Mouse (Mus musculus) layer of hippocampus, adult 9-10 months (tissue): ENCODE results near the gene Naglu.
A peak's percentile ranks its signal among the peaks of the same experiment; 100 is the strongest.

ENCODE experiments used
- DNase-seq: peaks from one replicate; pipeline ENCODE4 v3.0.0; 2022; ENCODE audit warnings: low spot score

Gene Naglu

DNA sequence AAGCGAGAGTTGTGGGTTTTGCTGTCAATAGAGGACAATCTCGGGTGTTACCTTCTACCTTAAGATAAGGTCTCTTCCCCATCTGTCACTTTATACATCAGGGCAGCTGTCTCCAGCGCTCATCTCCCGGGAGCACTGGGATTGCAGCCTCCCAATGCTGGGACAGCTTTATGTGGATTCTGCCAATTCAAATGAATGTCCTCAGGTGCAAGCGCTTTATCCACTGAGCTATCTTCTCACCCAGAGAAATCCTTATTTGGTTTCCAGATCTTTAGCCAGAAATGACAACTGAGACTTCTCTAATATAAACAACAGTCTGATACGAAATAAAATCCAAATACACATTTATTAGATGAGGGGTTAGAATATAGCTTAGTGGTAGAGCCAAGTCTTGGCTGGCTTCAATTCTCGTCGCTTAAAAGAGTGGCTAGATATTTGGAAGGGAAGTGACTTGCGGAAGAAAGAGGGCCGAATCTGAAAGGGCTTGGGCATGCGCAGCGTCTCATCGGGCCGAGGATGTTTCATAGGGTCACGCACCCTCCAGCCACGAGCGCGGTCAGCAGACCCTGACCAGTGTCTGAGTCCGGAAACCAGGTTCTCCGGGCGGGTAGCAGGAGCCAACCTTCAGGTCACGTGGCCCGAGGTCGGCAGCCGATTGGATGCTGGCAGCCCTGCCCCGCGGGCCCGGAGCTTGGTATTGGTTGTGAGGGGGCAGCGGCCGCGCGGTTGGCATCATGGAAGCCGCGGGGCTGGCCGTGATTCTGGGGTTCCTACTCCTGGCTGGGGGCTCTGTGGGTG lies at the start of gene Naglu:
TSS of gene Naglu (plus strand) at position 622 of the 798 bp plus-strand sequence.
- DNase-seq, result peak; percentile 90

DNA sequence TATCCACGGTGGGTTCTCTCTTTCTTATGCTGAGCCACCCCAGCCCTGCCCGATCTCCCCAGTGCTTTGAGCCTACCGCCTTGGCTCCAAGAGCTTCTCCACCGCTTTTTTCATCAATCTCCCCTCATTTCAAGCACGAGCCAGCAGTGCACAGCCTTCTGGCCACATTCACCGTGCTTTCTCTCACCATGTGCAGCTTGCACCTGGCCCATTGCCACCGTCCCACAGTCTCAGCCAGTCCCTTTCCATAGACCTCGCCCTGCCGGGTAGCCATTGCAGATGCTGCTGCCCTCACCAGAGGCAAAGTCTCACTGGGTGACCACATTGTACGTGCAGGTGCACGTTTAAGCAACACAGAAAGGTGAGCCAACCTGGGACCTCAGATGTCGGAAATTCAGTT lies 46.4 kb upstream of the Naglu start:
- no peak for DNase-seq

DNA sequence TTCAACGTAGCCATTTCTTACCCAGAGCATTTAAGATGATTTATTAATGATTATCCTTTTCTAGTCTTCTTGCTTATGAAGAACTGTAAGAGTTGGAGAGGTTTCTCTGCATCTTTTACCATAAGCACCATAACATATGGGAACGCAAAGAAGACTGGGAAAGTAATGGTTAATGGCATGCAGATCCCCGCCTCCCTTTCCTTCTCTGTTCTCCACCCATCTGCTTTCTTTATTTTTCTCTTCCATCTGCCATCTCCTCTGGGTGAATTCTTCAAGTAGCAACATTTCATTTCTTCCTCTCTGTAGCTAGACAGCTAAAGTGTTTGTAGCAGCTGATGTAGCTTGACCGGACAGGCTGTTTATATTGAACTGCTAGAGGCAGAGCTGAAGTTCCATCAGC lies 45.8 kb upstream of the Naglu start:
- no peak for DNase-seq

DNA sequence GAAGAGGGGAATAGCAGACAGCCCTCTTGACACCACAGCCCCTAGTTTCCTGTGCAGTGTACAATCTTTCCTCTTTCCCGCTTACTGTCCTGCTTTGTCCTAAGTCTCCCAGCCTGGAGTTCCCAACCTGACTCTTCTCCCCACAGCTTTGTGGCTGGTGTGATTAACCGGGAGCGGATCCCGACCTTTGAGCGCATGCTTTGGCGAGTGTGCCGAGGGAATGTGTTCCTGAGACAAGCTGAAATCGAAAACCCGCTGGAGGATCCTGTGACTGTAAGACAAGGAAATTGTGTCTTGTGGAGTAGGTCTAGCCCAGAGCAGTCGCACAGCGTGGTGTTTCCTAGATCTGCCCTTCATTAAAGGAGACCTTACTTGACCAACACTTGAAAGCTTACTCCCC lies 42.7 kb upstream of the Naglu start:
- DNase-seq, result no peak

- no peak for DNase-seq
Measured at GRCm38 (mm10) chr11:101029320-101029719, 40.5 kb upstream of the Naglu start.

DNA sequence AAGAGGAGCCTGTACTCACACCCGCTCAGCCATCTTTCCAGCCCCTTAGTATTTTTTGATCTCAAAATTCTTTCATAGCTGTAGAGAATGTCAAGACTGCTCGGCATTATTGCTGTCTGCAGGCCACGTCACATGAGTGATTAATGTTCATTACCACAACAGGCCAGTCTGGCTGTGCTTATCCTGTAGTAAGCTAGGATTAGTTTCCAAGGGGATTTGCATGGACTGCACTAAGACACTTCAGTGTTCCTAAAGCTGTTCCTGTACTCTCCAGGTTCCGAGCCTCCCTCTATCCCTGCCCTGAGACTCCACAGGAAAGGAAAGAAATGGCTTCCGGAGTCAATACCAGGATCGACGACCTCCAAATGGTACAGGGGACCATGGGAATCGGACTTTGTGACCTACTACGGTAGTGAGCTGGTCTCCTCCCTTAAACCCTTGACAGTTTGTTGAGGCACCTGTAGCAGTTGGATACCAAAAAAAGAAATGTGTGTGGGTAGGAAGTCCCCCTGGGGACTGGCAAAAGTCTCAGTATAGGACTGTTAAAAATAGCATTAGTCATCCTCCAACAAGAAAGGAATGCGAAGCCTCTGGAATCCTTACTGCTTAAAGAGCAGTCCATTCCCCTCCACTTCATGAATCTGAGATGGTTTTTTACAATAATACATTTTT lies 39.5 kb upstream of the Naglu start:
- DNase-seq, result no peak

DNA sequence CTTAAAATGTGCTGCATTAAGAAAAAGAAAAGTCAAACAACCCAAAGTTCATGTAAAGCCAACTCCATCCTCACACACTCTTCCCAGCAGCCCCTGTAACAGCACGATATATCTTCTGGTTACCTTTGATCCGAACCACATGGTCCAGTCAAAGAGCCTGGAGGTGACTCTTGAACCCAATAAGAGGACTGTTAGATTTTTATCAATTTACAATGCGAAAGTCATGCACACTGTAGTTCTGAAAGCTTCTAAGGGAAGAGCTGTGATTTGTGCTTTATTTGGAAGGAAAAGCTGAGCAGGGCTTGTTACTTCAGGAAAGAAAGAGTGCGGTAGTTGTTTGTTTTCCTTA lies 39.0 kb upstream of the Naglu start:
- no peak for DNase-seq

DNA sequence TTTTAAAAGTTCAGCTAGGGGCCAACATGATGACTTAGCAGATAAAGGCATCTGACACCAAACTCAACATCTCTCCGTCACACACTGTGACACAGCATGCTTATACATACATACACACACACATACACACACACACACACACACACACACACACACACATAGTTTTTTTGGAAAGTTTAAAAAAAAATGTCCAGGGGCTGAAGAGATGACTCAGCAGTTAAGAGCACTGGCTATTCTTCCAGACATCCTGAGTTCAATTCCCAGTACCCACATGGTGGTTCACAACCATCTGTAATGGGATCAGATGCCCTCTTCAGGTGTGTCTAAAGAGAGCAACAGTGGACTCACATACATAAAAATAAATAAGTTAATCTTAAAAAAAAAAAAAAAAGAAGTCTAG lies 38.3 kb upstream of the Naglu start:
- no peak for DNase-seq

- no peak for DNase-seq
Measured at GRCm38 (mm10) chr11:101033856-101034500, 35.8 kb upstream of the Naglu start.

- no peak for DNase-seq
Measured at GRCm38 (mm10) chr11:101034614-101035327, 35.0 kb upstream of the Naglu start.

DNA sequence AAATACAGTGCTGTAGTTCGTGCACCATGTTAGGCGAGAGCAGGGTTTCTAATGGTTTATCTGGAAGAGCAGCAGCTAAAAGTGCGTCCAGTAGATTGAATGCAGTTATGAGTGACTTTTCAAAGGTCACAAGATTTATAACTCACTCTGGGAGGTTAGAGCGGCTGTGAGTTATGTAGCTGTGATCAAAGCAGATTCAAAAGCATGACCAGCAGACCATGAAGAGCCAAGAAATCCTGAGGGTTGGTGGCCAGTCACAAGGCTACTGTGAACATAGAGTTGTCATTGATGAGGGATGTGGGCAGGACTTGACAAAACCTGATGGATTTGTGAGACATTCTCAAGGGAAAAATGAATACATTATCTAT lies 34.5 kb upstream of the Naglu start:
- DNase-seq, result no peak

DNA sequence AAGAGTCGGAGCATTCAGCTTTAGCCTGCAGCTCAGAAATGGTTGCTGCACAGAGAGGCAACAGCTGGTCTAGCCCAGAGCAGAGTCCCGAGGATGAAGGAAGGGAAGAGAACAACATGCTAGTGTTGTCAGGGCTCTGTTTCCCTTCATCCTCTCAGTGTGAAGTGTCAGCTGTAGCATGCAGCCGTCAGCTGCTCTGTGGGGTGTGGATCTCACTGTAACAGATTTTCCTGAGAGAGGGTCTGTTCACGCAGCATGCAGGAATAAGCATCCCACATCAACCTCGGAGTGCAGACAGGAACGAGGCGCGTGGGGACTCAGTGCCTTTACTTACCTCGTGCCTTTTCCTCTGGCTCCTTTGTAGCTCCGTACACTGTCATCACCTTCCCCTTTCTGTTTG lies 32.0 kb upstream of the Naglu start:
- no peak for DNase-seq

GRCm38 (mm10) chr11:101045826-101046225 lies 24.0 kb upstream of the Naglu start:
- DNase-seq, result no peak

- no peak for DNase-seq
Measured at GRCm38 (mm10) chr11:101046440-101046839, 23.4 kb upstream of the Naglu start.

DNA sequence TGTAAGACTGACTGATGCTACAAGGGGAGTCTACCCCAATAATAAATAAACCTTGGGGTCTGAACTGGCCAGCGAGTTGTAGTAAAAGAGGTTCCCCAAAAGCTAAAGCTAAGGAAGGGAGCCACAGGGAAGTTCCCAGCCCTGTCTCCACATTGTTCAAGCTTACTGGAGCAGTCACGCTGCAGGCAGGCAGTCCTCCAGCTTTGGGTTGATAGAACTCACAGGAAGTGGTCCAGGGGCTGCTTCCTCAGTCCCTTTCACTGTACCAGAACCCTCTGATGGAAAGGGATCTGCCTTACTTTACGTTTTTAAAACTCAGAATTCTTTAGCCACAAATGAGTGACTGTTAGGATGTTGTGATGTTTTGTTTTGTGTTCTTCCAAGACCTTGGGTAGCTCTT lies 22.3 kb upstream of the Naglu start:
- DNase-seq, result no peak

- no peak for DNase-seq
Measured at GRCm38 (mm10) chr11:101050359-101050758, 19.5 kb upstream of the Naglu start.

GRCm38 (mm10) chr11:101051051-101051493 lies 18.7 kb upstream of the Naglu start:
- DNase-seq, result no peak

GRCm38 (mm10) chr11:101051617-101052016 lies 18.2 kb upstream of the Naglu start:
- DNase-seq, result no peak

DNA sequence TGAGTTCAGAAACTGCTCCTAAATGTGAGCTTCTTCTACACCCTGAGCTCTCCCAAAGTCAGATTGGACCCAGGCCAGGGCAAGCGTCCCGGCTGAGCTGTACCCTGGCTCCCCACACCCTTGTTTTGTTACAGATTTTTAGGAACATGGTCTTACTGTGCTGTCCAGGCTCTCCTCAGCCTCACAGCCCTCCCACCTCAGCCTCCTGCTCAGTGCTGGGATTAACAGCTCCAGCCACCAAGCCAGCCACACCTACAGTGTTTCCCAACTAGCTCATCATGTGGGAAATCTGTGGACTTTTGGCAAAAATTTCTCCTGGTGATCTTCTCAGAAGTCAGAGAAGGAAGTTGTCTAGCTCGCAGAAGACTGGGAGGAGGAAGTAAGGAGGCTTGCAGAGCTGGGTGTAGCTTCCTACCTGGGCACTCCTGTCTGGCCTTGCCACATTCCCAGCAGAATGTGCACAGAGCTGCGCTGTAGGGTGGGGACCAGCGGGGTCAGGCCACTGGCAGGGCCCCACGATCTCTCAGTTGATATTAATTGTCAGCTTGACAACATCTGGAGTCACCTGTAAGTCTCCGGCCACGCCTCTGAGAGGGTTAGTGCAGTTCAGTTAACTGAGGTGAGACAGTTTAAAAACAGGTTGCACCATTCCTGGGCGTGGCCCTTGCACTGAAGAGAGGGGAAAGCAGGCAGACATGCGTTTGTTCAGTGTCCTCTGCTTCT lies 16.9 kb upstream of the Naglu start:
- no peak for DNase-seq

DNA sequence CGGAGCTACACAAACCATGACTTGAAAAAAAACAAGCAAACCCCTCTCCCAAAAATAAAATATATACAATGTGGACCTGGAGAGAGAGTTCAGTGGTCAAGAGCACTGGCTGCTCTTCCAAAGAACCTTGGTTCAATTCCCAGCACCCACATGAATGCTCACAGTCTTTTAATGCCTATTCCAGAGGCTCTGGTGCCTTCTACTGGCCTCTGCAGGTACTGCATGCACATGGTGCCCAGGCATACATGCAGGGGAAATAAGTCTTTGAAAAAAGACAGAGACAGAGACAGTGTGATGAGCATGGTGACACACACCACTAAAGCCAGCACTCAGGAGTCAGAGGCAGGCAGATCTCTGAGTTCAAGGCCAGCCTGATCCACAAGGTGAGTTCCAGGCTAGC lies 15.8 kb upstream of the Naglu start:
- DNase-seq, result no peak

DNA sequence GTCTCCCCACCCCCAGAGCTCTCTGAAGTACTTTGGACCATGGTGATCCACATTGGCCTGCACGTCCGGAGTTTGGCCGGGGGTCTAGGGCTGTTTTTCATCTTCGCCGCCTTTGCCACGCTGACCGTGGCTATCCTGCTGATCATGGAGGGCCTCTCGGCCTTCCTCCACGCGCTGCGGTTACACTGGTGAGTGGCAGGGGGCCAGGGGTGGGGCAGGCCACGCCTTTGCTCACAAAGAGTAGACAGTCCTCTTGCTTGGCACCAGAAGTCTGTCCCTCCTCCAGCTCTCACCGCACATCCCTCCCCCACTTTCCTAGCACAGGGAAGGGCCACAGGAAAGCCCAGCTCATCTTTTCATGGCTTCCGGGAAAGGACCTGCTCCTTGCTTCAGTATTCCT lies 14.4 kb upstream of the Naglu start:
- no peak for DNase-seq

DNA sequence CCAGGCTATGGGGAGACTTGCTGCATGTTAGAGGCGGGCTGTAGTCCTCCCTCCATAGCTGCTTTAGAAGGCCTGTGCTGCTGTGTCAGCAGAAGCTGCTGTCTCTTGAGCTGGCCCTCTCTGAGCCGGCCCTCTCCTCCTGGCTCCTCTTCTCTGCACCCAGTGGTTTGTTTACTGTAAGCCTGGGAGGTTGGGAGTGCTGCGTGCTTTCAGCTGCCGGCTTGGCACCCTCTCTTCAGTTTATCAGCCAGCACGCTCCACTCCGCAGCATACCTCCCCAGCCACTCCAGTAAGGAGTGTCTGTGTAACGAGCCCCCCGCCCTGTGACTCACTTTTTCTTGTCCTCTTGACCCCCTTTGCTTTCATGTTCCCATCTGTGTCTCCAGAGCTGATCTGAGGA lies 12.9 kb upstream of the Naglu start:
- no peak for DNase-seq
